ENCODE assay signal across 8 mouse cellular contexts in the genomic region with DNA sequence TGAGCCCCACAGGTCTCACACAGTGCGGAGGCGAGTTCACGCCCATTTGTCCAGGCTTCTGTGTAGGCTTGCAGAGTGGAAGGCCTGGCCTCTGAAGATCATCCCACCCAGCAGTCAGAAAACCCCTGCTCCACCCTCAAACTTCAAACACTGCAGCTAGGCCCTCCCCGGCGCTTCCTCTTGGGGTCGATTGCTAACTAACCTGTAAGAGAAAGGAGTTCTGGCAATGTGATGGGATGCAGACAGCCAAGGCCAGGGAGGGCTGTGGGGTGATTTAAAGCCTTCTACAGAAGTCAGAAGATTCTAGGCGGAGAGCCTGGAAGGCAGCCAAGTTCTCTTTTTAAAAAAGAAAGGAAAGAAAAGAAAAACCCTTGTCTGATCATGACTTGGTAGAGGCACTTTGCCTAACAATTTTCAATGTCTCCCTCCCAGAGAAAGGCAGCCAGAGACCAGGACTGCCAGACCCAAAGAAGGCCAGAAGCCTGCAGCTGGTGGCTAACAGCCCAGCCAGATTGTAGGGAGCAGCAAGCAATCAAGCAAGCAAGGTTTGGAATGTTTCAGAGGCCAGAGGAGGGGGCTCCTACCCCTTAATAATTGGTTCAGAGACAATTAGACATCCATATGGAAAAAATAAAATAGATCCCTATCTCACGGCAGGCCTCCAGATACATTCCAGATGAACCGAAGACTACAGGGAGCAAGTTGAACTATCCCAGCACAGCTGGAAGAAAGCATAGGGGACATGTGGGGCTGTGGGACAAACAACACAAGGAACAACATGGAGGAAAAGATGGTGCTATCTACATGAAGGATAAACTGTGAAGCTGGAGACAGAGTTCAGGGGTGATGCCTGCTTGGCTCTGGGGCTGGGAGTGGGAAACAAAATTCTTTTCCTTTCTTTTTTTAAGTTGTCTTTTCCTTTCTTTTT. TPM values are rescaled to one million over a fixed set of nuclear protein-coding genes. Genes with fewer than 3 reads are reported as not detected.
DNase-seq lines count a peak whose midpoint lies in the region; ATAC-seq and TF ChIP-seq lines count a peak whose summit lies in the region.

No protein-coding gene starts in this region.

- ATAC-seq in liver, embryonic 12.5 days, result no peak
- no peak for ATAC-seq in heart, embryonic 13.5 days (ENCODE audit: extremely low read depth, insufficient number of reproducible peaks, low FRiP score, low TSS enrichment)
- no peak for ATAC-seq in midbrain, postnatal 0 days (ENCODE audit: low FRiP score)

- no peak overlapping the region for H3K4me3 ChIP-seq in liver, embryonic 12.5 days
- no peak overlapping the region for H3K4me3 ChIP-seq in embryonic facial prominence, embryonic 10.5 days
- H3K4me3 ChIP-seq in heart, embryonic 13.5 days, result no peak overlapping the region
- H3K4me3 ChIP-seq in midbrain, postnatal 0 days (ENCODE audit: low read depth, low read length), result no peak overlapping the region
- no peak overlapping the region for H3K4me3 ChIP-seq in thymus, adult 2 months (ENCODE audit: control insufficient read depth, insufficient read depth, low read length)

- no peak overlapping the region for H3K9ac ChIP-seq in liver, embryonic 12.5 days
- peak overlapping the region; percentile 57; the same call in 1 of the 2 replicates for H3K9ac ChIP-seq in heart, embryonic 13.5 days
- no peak overlapping the region for H3K9ac ChIP-seq in midbrain, postnatal 0 days (replicated peaks; ENCODE audit: low read length, poor library complexity, severe bottlenecking)

- no peaks in the 10 kb centered on the region for H3K9me3 ChIP-seq in liver, embryonic 12.5 days (replicated peaks)
- no peaks in the 10 kb centered on the region for H3K9me3 ChIP-seq in embryonic facial prominence, embryonic 10.5 days
- H3K9me3 ChIP-seq in heart, embryonic 13.5 days, result no peaks in the 10 kb centered on the region
- no peaks in the 10 kb centered on the region for H3K9me3 ChIP-seq in midbrain, postnatal 0 days (ENCODE audit: low read length)

- H3K27ac ChIP-seq in liver, embryonic 12.5 days, result no peak overlapping the region
- H3K27ac ChIP-seq in embryonic facial prominence, embryonic 10.5 days (replicated peaks), result peak overlapping the region; percentile 76
- H3K27ac ChIP-seq in heart, embryonic 13.5 days (replicated peaks), result peak overlapping the region; percentile 52
- peak overlapping the region; percentile 26; the same call in 1 of the 2 replicates for H3K27ac ChIP-seq in midbrain, postnatal 0 days (ENCODE audit: low read depth, low read length)
- no peak overlapping the region for H3K27ac ChIP-seq in thymus, adult 2 months (ENCODE audit: control insufficient read depth, insufficient read depth, low read length)

- no peak for TF ChIP-seq CTCF in midbrain, postnatal 0 days (IDR thresholded peaks at IDR 0.05)
- no peak for TF ChIP-seq CTCF in thymus, adult 2 months (IDR thresholded peaks at IDR 0.05; ENCODE audit: borderline replicate concordance, control insufficient read depth, extremely low read depth, insufficient read depth, low read length, poor library complexity)

- no peaks in the 10 kb centered on the region for H3K36me3 ChIP-seq in liver, embryonic 12.5 days
- H3K36me3 ChIP-seq in embryonic facial prominence, embryonic 10.5 days (replicated peaks), result no peaks in the 10 kb centered on the region
- H3K36me3 ChIP-seq in heart, embryonic 13.5 days, result no peaks in the 10 kb centered on the region
- H3K36me3 ChIP-seq in midbrain, postnatal 0 days (ENCODE audit: insufficient read depth, low read length), result no peaks in the 10 kb centered on the region
- no peaks in the 10 kb centered on the region for H3K36me3 ChIP-seq in thymus, adult 2 months (ENCODE audit: control insufficient read depth, insufficient read depth, low read length)

- peak; percentile 28 for DNase-seq in liver
- DNase-seq in embryonic facial prominence, embryonic 10.5 days (ENCODE audit: low spot score), result peak; percentile 60
- peak; percentile 67 for DNase-seq in midbrain, postnatal 0 days (ENCODE audit: low spot score)
- no peak for DNase-seq in left cerebral cortex, adult 18-20 months (ENCODE audit: low spot score in 2 of 2)
- no peak for DNase-seq in thymus, adult 2 months
- no peak for DNase-seq in embryo, embryonic 9.5 days (ENCODE audit: extremely low spot score)

- no peak for TF ChIP-seq POLR2A in thymus, adult 2 months (IDR thresholded peaks at IDR 0.05; ENCODE audit: control insufficient read depth, extremely low read depth, insufficient read depth, low read length, poor library complexity)

- peaks cover 10% of the 10 kb centered on the region for H3K27me3 ChIP-seq in liver, embryonic 12.5 days (replicated peaks)
- H3K27me3 ChIP-seq in embryonic facial prominence, embryonic 10.5 days (replicated peaks; ENCODE audit: low read depth, poor library complexity, severe bottlenecking), result no peaks in the 10 kb centered on the region
- no peaks in the 10 kb centered on the region for H3K27me3 ChIP-seq in heart, embryonic 13.5 days (replicated peaks)
- H3K27me3 ChIP-seq in midbrain, postnatal 0 days (ENCODE audit: insufficient read depth, low read length), result no peaks in the 10 kb centered on the region
- no peaks in the 10 kb centered on the region for H3K27me3 ChIP-seq in thymus, adult 2 months (ENCODE audit: control insufficient read depth, insufficient read depth, low read length)

- H3K4me1 ChIP-seq in liver, embryonic 12.5 days, result no peaks in the 10 kb centered on the region
- H3K4me1 ChIP-seq in embryonic facial prominence, embryonic 10.5 days, result peaks cover 31% of the 10 kb centered on the region
- H3K4me1 ChIP-seq in heart, embryonic 13.5 days, result peaks cover 13% of the 10 kb centered on the region
- H3K4me1 ChIP-seq in midbrain, postnatal 0 days (ENCODE audit: insufficient read depth, low read length), result peaks cover 9% of the 10 kb centered on the region; the same call in 1 of the 2 replicates
- peaks cover 4% of the 10 kb centered on the region; the same call in 1 of the 2 replicates for H3K4me1 ChIP-seq in thymus, adult 2 months (replicated peaks; ENCODE audit: control insufficient read depth, insufficient read depth, low read length)

- H3K4me2 ChIP-seq in liver, embryonic 12.5 days, result no peak overlapping the region
- H3K4me2 ChIP-seq in heart, embryonic 13.5 days, result no peak overlapping the region
- H3K4me2 ChIP-seq in midbrain, postnatal 0 days (ENCODE audit: low read depth, low read length, poor library complexity, severe bottlenecking), result no peak overlapping the region

- WGBS in liver, embryonic 12.5 days (ENCODE audit: insufficient replicate concordance), result 57% methylated on average over 9 of the region's 9 CpGs
- WGBS in embryonic facial prominence, embryonic 10.5 days, result 56% methylated on average over 9 of the region's 9 CpGs
- 45% methylated on average over 9 of the region's 9 CpGs for WGBS in heart, embryonic 13.5 days
- 47% methylated on average over 9 of the region's 9 CpGs for WGBS in midbrain, postnatal 0 days
- WGBS in thymus, adult 2 months, result 58% methylated on average over 9 of the region's 9 CpGs

RNA-seq across cellular contexts. Expression of gene Tubg2, which starts 6.3 kb away (rescaled TPM):
- polyA plus RNA-seq in liver, embryonic 12.5 days (2016; fragmentation: Nextera tagmentation; extraction: Ambion mirVana), result 0.57 and 0.62 TPM in 2 replicates
- polyA plus RNA-seq in embryonic facial prominence, embryonic 10.5 days (2016; fragmentation: Nextera tagmentation; extraction: Ambion mirVana), result 4.9 and 5.7 TPM in 2 replicates
- 3.1 and 4.3 TPM in 2 replicates for polyA plus RNA-seq in heart, embryonic 13.5 days (2015; fragmentation: Nextera tagmentation; extraction: Ambion mirVana)
- total RNA-seq in midbrain, postnatal 0 days (2014; rRNA removed), result 38.4 and 40.6 TPM in 2 replicates
- polyA plus RNA-seq in midbrain, postnatal 0 days (2015; fragmentation: Nextera tagmentation; extraction: Ambion mirVana), result 86.1 and 93.8 TPM in 2 replicates
- 10 to 100 TPM; 48.6 to 54.5 TPM for total RNA-seq in left cerebral cortex, adult 18-20 months (2021)
- 2.6 and 3.3 TPM in 2 replicates for polyA plus RNA-seq in thymus, adult 2 months (2012; rRNA removed)

RNA-seq across cellular contexts. Expression of gene Cntnap1, which starts 20.9 kb away (rescaled TPM):
- 0.17 and 0.26 TPM in 2 replicates for polyA plus RNA-seq in liver, embryonic 12.5 days (2016; fragmentation: Nextera tagmentation; extraction: Ambion mirVana)
- 0.23 and 0.31 TPM in 2 replicates for polyA plus RNA-seq in embryonic facial prominence, embryonic 10.5 days (2016; fragmentation: Nextera tagmentation; extraction: Ambion mirVana)
- 0.52 and 0.55 TPM in 2 replicates for polyA plus RNA-seq in heart, embryonic 13.5 days (2015; fragmentation: Nextera tagmentation; extraction: Ambion mirVana)
- 12.5 and 15.0 TPM in 2 replicates for total RNA-seq in midbrain, postnatal 0 days (2014; rRNA removed)
- polyA plus RNA-seq in midbrain, postnatal 0 days (2015; fragmentation: Nextera tagmentation; extraction: Ambion mirVana), result 3.0 and 3.2 TPM in 2 replicates
- total RNA-seq in left cerebral cortex, adult 18-20 months (2021), result 100 to 1,000 TPM; 158 to 160 TPM
- 4.5 and 5.3 TPM in 2 replicates for polyA plus RNA-seq in thymus, adult 2 months (2012; rRNA removed)

RNA-seq across cellular contexts. Expression of gene Plekhh3, which starts 21.7 kb away (rescaled TPM):
- polyA plus RNA-seq in liver, embryonic 12.5 days (2016; fragmentation: Nextera tagmentation; extraction: Ambion mirVana), result 2.7 and 2.8 TPM in 2 replicates
- polyA plus RNA-seq in embryonic facial prominence, embryonic 10.5 days (2016; fragmentation: Nextera tagmentation; extraction: Ambion mirVana), result 3.7 and 4.0 TPM in 2 replicates
- 7.6 and 8.5 TPM in 2 replicates for polyA plus RNA-seq in heart, embryonic 13.5 days (2015; fragmentation: Nextera tagmentation; extraction: Ambion mirVana)
- total RNA-seq in midbrain, postnatal 0 days (2014; rRNA removed), result 13.7 and 23.4 TPM in 2 replicates
- 5.8 and 6.2 TPM in 2 replicates for polyA plus RNA-seq in midbrain, postnatal 0 days (2015; fragmentation: Nextera tagmentation; extraction: Ambion mirVana)
- total RNA-seq in left cerebral cortex, adult 18-20 months (2021), result 10 to 100 TPM; 14.2 to 16.7 TPM
- polyA plus RNA-seq in thymus, adult 2 months (2012; rRNA removed), result 11.9 and 12.1 TPM in 2 replicates

RNA-seq across cellular contexts. Expression of gene Ccr10, which starts 25.8 kb away (rescaled TPM):
- polyA plus RNA-seq in liver, embryonic 12.5 days (2016; fragmentation: Nextera tagmentation; extraction: Ambion mirVana), result 0.07 TPM in 1 of 2 replicates, not detected in the other
- 0.16 TPM in 1 of 2 replicates, not detected in the other for polyA plus RNA-seq in embryonic facial prominence, embryonic 10.5 days (2016; fragmentation: Nextera tagmentation; extraction: Ambion mirVana)
- 0.19 and 0.33 TPM in 2 replicates for polyA plus RNA-seq in heart, embryonic 13.5 days (2015; fragmentation: Nextera tagmentation; extraction: Ambion mirVana)
- total RNA-seq in midbrain, postnatal 0 days (2014; rRNA removed), result 0.61 and 1.4 TPM in 2 replicates
- 0.75 and 0.83 TPM in 2 replicates for polyA plus RNA-seq in midbrain, postnatal 0 days (2015; fragmentation: Nextera tagmentation; extraction: Ambion mirVana)
- total RNA-seq in left cerebral cortex, adult 18-20 months (2021), result under 1 TPM in 1 of 2 experiments, not detected in 1; 0.28 TPM
- 2.9 and 3.9 TPM in 2 replicates for polyA plus RNA-seq in thymus, adult 2 months (2012; rRNA removed)

RNA-seq across cellular contexts. Expression of gene Tubg1, which starts 29.7 kb away (rescaled TPM):
- polyA plus RNA-seq in liver, embryonic 12.5 days (2016; fragmentation: Nextera tagmentation; extraction: Ambion mirVana), result 55.2 and 59.6 TPM in 2 replicates
- 135 and 142 TPM in 2 replicates for polyA plus RNA-seq in embryonic facial prominence, embryonic 10.5 days (2016; fragmentation: Nextera tagmentation; extraction: Ambion mirVana)
- 77.2 and 83.0 TPM in 2 replicates for polyA plus RNA-seq in heart, embryonic 13.5 days (2015; fragmentation: Nextera tagmentation; extraction: Ambion mirVana)
- total RNA-seq in midbrain, postnatal 0 days (2014; rRNA removed), result 40.5 and 52.6 TPM in 2 replicates
- polyA plus RNA-seq in midbrain, postnatal 0 days (2015; fragmentation: Nextera tagmentation; extraction: Ambion mirVana), result 64.4 and 64.6 TPM in 2 replicates
- total RNA-seq in left cerebral cortex, adult 18-20 months (2021), result 10 to 100 TPM; 44.5 to 53.3 TPM
- polyA plus RNA-seq in thymus, adult 2 months (2012; rRNA removed), result 50.3 and 67.4 TPM in 2 replicates

Comparison
In these comparisons a context has a peak if more than half of its experiments do, and no peak if none do; other contexts are left out.
1. DNase-seq: peak in liver (single experiment), embryonic facial prominence, embryonic 10.5 days (single experiment) and midbrain, postnatal 0 days (single experiment); none in left cerebral cortex, adult 18-20 months (0 of 2), thymus, adult 2 months (single experiment) and embryo, embryonic 9.5 days (single experiment).
2. H3K27ac ChIP-seq: peak in embryonic facial prominence, embryonic 10.5 days (single experiment), heart, embryonic 13.5 days (single experiment) and midbrain, postnatal 0 days (single experiment); none in liver, embryonic 12.5 days (single experiment) and thymus, adult 2 months (single experiment).
3. RNA of gene Tubg2, which starts 6.3 kb away (polyA plus RNA-seq): 86.1 to 93.8 TPM in midbrain, postnatal 0 days; 4.9 to 5.7 TPM in embryonic facial prominence, embryonic 10.5 days, 2.6 to 3.3 TPM in thymus, adult 2 months, 3.1 to 4.3 TPM in heart, embryonic 13.5 days and 0.57 to 0.62 TPM in liver, embryonic 12.5 days; every median in the first group is over 10 times any median in the second.